Mouse (Mus musculus) lung, postnatal 0 days (tissue): ENCODE data around the gene Lamb1.

Experiments
- CTCF ChIP-seq: IDR thresholded peaks from 2 replicates; pipeline ENCODE4 v1.5.1; 2016; ENCODE audit warnings: antibody characterized with exemption, mild to moderate bottlenecking
- EP300 ChIP-seq: IDR thresholded peaks from 2 replicates; pipeline ENCODE4 v1.6.1; 2016; ENCODE audit warnings: antibody characterized with exemption, mild to moderate bottlenecking, control low read depth

GRCm38 (mm10) chr12:31306075-31306675 is 41.1 kb downstream of the Lamb1 start:
- TF ChIP-seq CTCF: no peak
- TF ChIP-seq EP300: no peak
